Mouse (Mus musculus): ENCODE data around the gene Atf5. TPM values are rescaled to one million over a fixed set of nuclear protein-coding genes. Genes with fewer than 3 reads are reported as not detected.
A peak's percentile ranks its signal among the peaks of the same experiment; 100 is the strongest.

Gene Atf5
- polyA plus RNA-seq, 1 experiment from 2014 or later: 5.4 TPM

DNA sequence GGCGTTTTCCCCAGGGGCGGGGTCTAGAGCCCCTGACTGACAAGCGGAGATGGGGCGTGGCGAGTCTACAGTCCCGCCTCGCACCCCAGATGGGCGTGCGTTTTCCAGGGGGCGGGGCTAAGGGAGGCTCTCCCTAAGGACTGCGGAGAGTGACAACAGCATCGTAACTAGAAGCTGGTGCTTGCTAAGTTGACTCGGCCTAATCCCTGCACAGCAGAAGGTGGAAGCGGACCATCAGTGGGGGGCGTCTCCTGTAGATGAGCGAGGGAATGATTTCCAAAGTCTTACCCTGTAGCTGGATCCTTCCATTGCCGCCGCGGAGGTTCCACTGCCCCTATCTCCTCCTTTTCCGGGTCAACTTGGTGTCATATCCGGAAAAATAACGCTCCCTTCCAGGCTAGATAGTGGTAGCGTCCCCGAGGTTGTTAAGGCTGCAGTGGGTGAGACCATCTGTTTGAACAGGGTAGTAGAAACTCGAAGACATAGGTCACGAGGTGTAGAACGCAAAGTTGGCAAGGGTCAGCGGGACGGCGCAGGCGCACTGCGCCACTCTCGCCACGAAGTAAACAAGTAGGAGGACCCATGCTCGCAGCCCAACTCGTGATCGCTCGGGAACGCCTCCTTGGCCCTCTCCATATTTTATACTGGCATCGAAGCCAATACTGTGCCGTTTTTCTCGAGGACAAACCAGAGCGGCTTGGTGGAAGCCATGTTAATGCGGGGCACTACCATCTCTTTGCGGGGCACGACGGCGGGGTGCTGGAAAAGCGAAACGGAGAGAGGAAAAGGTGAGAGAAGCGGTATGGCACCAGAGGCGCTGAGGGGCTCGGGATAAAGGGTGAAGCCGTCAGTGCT is 32.3 kb upstream of the Atf5 start, which contains the start of the genes Akt1s1 and Tbc1d17:
Gene Akt1s1, plus strand, starts transcription at position 431 of the 855 bp plus-strand sequence.
Gene Tbc1d17, minus strand, starts transcription at position 519 of the 855 bp plus-strand sequence.
- Histone ChIP-seq H3K9me3 (replicated peaks) (no peaks in the 10 kb centered on the region), H3K27me3 (no peaks in the 10 kb centered on the region), H3K36me3 (ENCODE audit: poor library complexity, severe bottlenecking) (peaks cover 45% of the 10 kb centered on the region), H3K4me2 (peak within 1 kb of the TSS; percentile 78), H3K4me3 (peak within 1 kb of the TSS; percentile 81), H3K4me1 (peaks cover 40% of the 10 kb centered on the region), H3K27ac (peak within 1 kb of the TSS; percentile 98), H3K9ac (peak within 1 kb of the TSS; percentile 83)
- peak; percentile 89 for ATAC-seq
- under 1% methylated on average over 54 of the region's 54 CpGs for WGBS

DNA sequence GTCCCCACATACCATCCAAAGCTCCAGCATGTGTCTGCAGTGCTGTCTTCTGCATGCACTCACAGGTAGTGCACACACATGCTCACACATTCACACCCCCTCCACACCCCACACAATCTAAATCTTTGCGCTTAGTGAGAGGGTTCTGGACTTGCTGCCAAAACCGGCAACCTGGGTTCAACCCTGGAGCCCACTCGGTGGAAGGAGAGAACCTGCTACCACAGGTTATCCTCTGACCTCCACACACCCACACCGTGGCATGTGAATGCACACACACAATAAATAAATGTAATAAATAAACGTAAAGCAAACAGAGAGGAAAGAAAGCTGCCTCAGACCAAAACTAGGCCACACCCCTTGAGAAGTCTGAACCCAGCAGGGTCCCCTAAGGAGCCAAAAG is 31.3 kb upstream of the Atf5 start:
- H3K9ac ChIP-seq: peak overlapping the region; percentile 65
- no peaks in the 10 kb centered on the region for H3K9me3 ChIP-seq (replicated peaks)
- no peak for ATAC-seq
- peak overlapping the region; percentile 98; the same call in 1 of the 2 replicates for H3K27ac ChIP-seq
- WGBS: 80% methylated on average over 5 of the region's 5 CpGs
- H3K4me3 ChIP-seq: peak overlapping the region; percentile 81
- H3K27me3 ChIP-seq: no peaks in the 10 kb centered on the region
- H3K4me1 ChIP-seq: peaks cover 31% of the 10 kb centered on the region
- peaks cover 49% of the 10 kb centered on the region for H3K36me3 ChIP-seq (ENCODE audit: poor library complexity, severe bottlenecking)
- peak overlapping the region; percentile 78 for H3K4me2 ChIP-seq

DNA sequence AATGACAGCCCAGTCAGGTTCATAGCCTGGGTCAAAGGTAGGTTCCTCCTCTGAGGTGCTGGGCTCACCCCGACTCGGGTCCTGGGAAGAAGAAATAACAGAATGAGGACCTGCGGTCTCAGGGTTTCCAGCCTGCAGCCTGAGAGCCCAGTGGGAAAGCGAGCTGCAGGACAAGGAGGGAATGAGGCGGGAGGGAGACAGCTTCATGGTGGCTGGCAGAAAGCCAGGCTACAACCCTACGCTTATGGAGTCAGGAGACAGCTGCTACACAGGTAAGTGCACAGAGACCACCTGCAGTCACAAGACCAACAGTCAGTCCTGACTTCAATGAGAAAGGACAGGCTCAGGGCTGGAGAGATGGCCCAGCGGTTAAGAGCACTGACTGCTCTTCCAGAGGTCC is 30.3 kb upstream of the Atf5 start:
- Histone ChIP-seq H3K27ac (no peak overlapping the region), H3K36me3 (ENCODE audit: poor library complexity, severe bottlenecking) (peaks cover 54% of the 10 kb centered on the region), H3K27me3 (no peaks in the 10 kb centered on the region), H3K9ac (0 out of 2 replicates have a peak overlapping the region, but pooled peaks have one; percentile 2), H3K9me3 (replicated peaks) (no peaks in the 10 kb centered on the region), H3K4me1 (peaks cover 25% of the 10 kb centered on the region), H3K4me3 (no peak overlapping the region), H3K4me2 (no peak overlapping the region)
- ATAC-seq: no peak
- 92% methylated on average over 7 of the region's 7 CpGs for WGBS

DNA sequence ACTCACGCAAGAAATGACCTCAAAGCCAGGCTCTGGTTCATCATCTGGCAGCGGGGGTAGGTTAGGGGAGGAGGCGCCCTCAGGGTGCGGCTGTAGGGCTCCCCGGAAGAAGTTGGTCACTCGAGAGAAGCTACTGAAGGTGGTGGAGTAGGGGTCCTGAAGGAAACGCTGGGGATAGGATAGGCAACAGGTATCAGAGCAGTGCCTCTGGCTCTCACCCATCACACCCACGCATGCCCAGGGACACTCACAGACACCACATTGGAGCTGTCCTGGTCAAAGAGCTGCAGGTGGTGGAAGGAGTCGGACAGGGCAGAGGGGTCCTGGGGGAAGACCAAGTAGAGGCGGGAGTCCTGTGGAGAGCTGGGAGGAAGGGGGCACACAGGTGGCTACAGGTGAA is 28.5 kb upstream of the Atf5 start:
- Histone ChIP-seq H3K4me2 (no peak overlapping the region), H3K9ac (no peak overlapping the region), H3K4me3 (no peak overlapping the region), H3K27me3 (peaks cover 16% of the 10 kb centered on the region), H3K36me3 (ENCODE audit: poor library complexity, severe bottlenecking) (peaks cover 68% of the 10 kb centered on the region), H3K9me3 (replicated peaks) (no peaks in the 10 kb centered on the region), H3K27ac (no peak overlapping the region), H3K4me1 (peaks cover 13% of the 10 kb centered on the region)
- no peak for ATAC-seq
- 93% methylated on average over 10 of the region's 10 CpGs for WGBS

DNA sequence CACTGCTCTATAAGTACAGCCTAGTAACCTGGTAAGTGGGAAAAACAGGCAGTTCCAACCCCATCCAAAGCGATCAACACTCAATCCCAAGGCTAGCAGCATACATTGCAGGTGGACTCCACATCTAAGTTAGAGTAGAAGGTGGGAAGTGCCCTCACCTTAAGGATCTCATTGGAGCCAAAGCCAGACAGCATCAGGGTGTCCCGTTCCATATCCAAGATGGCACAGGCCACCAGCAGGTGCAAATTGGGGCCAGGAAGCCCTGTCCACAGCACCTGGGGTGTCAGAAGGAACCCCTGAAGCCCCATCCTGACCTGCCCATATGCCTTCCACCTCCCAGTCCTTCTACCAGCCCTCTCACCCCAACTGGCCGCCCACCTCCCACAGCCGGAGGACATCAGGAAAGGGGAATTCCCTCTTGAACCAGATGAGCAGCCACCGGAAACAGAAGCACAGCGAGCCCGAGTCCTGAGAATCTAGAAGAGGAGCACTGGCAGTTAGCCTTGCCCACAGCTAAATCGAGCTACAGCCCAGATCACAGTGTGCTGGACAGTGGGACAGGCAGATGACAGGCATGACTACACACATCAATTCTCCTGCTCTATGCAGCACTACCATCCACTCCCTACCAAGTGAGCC is 25.5 kb upstream of the Atf5 start:
- Histone ChIP-seq H3K27ac (no peak overlapping the region), H3K4me2 (no peak overlapping the region), H3K4me1 (peaks cover 12% of the 10 kb centered on the region), H3K36me3 (ENCODE audit: poor library complexity, severe bottlenecking) (peaks cover 70% of the 10 kb centered on the region), H3K27me3 (peaks cover 35% of the 10 kb centered on the region), H3K9ac (no peak overlapping the region), H3K4me3 (no peak overlapping the region), H3K9me3 (replicated peaks) (no peaks in the 10 kb centered on the region)
- WGBS: 94% methylated on average over 8 of the region's 8 CpGs
- no peak for ATAC-seq

DNA sequence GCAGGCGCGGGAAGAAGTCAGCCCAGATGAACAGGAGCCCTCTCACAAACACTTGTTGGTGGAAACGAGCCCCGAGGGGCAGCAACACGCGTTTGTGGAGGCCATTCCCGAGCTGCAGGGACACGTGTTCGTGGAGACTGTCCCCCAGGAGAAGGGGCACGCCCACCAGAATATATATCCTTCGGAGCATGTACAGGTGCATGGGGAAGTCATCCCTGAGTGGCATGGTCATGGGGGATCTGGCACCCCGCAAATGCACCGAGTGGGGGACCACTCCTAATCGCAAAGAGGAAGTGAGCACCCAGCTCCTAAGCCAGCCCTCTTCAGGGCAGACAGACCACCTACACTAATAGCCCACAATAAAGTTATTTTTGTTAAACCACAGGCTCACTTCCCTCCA is 24.0 kb upstream of the Atf5 start:
- Histone ChIP-seq H3K36me3 (ENCODE audit: poor library complexity, severe bottlenecking) (peaks cover 56% of the 10 kb centered on the region), H3K27ac (no peak overlapping the region), H3K4me1 (peaks cover 12% of the 10 kb centered on the region), H3K27me3 (peaks cover 35% of the 10 kb centered on the region), H3K9me3 (replicated peaks) (no peaks in the 10 kb centered on the region), H3K4me3 (0 out of 2 replicates have a peak overlapping the region, but pooled peaks have one; percentile 31), H3K4me2 (no peak overlapping the region), H3K9ac (no peak overlapping the region)
- ATAC-seq: no peak
- WGBS: 55% methylated on average over 14 of the region's 14 CpGs

DNA sequence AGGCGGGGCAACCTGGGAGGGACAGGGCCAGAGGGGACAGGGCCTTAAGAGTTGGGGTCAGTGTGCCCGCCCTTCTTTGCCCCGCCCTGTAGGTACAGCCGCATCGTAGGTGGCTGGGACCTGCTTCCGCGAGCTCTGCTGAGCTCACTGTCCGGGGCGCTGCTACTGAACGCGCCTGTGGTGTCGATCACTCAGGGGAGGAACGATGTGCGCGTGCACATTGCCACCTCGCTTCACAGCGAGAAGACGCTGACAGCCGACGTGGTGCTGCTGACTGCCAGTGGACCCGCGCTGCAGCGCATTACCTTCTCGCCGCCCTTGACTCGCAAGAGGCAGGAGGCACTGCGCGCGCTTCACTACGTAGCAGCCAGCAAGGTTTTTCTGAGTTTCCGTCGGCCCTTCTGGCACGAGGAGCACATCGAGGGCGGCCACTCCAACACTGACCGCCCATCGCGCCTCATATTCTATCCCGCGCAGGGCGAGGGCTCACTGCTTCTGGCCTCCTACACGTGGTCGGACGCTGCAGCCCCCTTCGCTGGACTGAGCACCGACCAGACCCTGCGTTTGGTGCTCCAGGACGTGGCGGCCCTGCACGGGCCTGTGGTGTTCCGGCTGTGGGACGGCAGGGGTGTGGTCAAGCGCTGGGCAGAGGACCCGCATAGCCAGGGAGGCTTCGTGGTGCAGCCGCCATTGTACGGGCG is 23.2 kb upstream of the Atf5 start:
- Histone ChIP-seq H3K27me3 (peaks cover 35% of the 10 kb centered on the region), H3K9ac (peak overlapping the region; percentile 60), H3K27ac (no peak overlapping the region), H3K9me3 (replicated peaks) (no peaks in the 10 kb centered on the region), H3K4me1 (peaks cover 12% of the 10 kb centered on the region), H3K36me3 (ENCODE audit: poor library complexity, severe bottlenecking) (peaks cover 48% of the 10 kb centered on the region), H3K4me3 (peak overlapping the region; percentile 31), H3K4me2 (peak overlapping the region; percentile 62)
- peak; percentile 62 for ATAC-seq
- 2% methylated on average over 52 of the region's 58 CpGs for WGBS

DNA sequence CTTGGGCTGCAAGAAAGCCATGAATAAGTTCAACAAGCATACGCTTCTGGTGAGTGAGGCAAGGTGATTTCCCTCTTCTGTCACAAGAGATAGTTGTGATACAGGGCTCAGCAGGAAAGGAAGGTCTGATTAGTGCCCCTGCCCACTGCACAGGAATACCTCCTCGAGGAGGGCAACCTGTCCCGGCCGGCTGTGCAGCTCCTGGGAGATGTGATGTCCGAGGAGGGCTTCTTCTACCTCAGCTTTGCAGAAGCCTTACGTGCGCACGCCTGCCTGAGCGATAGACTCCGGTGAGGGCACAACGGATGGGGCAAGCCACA is 22.7 kb upstream of the Atf5 start:
- Histone ChIP-seq H3K4me3 (peak overlapping the region; percentile 31), H3K27me3 (peaks cover 35% of the 10 kb centered on the region), H3K9ac (peak overlapping the region; percentile 60), H3K27ac (no peak overlapping the region), H3K9me3 (replicated peaks) (no peaks in the 10 kb centered on the region), H3K4me2 (peak overlapping the region; percentile 62), H3K36me3 (ENCODE audit: poor library complexity, severe bottlenecking) (peaks cover 43% of the 10 kb centered on the region), H3K4me1 (peaks cover 12% of the 10 kb centered on the region)
- no peak for ATAC-seq
- 32% methylated on average over 11 of the region's 11 CpGs for whole genome bisulfite sequencing

DNA sequence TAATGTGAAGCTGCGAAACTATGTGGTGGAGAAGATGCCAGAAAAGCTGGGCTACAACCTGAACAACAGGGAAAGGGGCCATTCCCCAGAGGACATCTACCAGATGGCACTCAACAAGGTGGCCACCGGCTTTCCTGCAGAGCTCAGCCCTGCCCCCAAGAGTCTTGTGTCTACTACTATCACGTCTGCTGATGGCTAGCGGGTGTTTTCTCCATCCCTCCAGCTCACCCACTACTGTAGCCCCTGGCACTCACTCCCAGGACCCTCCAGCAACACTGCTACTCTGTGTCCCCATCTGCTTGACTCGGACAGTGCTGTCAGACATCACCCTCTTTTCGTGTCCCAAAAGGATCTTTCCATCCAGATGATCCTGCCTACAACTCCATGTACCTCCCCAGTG is 21.6 kb upstream of the Atf5 start:
- Histone ChIP-seq H3K36me3 (ENCODE audit: poor library complexity, severe bottlenecking) (peaks cover 32% of the 10 kb centered on the region), H3K4me3 (no peak overlapping the region), H3K9ac (no peak overlapping the region), H3K27ac (no peak overlapping the region), H3K27me3 (peaks cover 35% of the 10 kb centered on the region), H3K4me2 (no peak overlapping the region), H3K9me3 (replicated peaks) (no peaks in the 10 kb centered on the region), H3K4me1 (peaks cover 12% of the 10 kb centered on the region)
- 91% methylated on average over 6 of the region's 6 CpGs for WGBS
- no peak for ATAC-seq

DNA sequence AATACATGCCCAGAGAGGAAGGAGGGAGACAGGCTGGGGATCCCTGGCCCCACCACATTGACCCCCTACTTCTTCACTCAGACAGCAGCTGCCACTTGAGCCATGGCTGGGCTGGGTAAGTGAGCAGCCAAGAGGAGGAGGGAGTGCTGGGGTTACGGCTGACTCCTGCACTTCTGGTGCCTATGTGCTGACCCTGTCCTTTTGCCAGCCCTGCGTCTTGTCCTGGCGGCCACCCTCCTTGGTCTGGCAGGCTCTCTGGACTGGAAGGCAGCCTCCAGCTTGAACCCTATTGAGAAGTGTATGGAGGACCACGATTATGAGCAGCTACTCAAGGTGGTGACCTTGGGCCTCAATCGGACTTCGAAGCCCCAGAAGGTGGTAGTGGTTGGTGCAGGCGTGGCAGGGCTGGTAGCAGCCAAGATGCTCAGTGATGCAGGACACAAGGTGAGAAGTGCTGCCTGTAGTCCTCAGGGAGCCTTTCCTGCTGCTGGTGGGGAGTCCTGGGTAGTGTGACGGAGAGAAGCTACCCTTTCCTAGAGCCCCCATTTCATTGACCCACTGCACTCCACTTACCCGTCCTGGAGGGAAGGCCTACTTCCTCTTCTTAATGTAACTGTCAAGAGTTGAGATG is 20.1 kb upstream of the Atf5 start:
- peaks cover 35% of the 10 kb centered on the region for H3K27me3 ChIP-seq
- 87% methylated on average over 9 of the region's 9 CpGs for WGBS

DNA sequence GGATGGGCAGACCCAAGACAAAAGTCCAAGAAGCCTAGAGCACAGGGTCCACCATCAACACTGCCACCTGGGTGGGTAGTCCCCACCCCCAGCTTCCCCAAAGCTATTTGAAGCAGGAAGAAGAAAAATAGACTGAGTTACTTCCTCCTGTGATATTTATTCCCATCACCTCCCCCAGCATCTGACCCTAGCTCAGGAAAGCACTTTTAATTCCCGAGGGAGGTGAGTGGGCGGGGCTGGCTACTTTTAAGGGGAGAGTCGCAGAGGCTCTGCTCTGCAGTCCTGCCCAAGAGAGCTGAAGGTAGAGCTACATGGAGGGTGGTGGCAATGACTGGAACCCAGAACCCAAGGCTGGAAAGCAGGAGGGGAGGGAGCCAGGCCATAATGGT is 19.6 kb upstream of the Atf5 start:
- H3K9me3 ChIP-seq (replicated peaks): no peaks in the 10 kb centered on the region
- no peak overlapping the region for H3K9ac ChIP-seq
- peaks cover 29% of the 10 kb centered on the region for H3K27me3 ChIP-seq
- H3K4me1 ChIP-seq: peaks cover 12% of the 10 kb centered on the region
- WGBS: 56% methylated on average over 3 of the region's 3 CpGs
- no peak overlapping the region for H3K4me2 ChIP-seq
- peaks cover 26% of the 10 kb centered on the region for H3K36me3 ChIP-seq (ENCODE audit: poor library complexity, severe bottlenecking)
- H3K4me3 ChIP-seq: no peak overlapping the region
- no peak for ATAC-seq
- no peak overlapping the region for H3K27ac ChIP-seq

More for the DNA sequence above, 20.1 kb upstream of the Atf5 start:
- no peak overlapping the region for H3K9ac ChIP-seq
- ATAC-seq: no peak
- no peaks in the 10 kb centered on the region for H3K9me3 ChIP-seq (replicated peaks)
- peaks cover 25% of the 10 kb centered on the region for H3K36me3 ChIP-seq (ENCODE audit: poor library complexity, severe bottlenecking)
- H3K27ac ChIP-seq: no peak overlapping the region
- peaks cover 12% of the 10 kb centered on the region for H3K4me1 ChIP-seq
- no peak overlapping the region for H3K4me3 ChIP-seq
- H3K4me2 ChIP-seq: no peak overlapping the region
